Comparison of ENCODE assay signal across 8 mouse cellular contexts in the genomic region with DNA sequence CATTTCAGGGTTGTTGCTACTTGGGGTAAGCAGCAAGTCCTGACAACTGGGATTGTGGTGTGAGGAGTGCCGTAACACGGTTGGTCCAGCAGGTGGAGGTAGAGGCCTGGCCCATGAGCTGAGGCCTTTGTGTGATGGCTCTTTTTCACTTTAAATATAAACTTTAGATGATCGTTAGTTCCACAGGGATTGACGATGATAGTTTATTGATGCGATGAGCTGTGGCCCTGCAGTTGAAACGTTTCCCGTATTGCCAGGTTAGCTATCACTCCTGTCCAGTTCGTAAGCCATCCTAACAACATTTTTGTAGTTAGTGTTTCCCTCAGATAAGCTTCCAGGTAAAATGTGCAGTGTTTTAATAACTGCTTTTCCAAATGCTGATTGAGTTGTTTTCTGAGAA. TPM values are rescaled to one million over a fixed set of nuclear protein-coding genes. Genes with fewer than 3 reads are reported as not detected.
DNase-seq lines count a peak whose midpoint lies in the region; ATAC-seq lines count a peak whose summit lies in the region.

No protein-coding gene starts in this region.

- H3K9me3 ChIP-seq in hindbrain, embryonic 11.5 days (ENCODE audit: control insufficient read depth, low read length) = no peaks in the 10 kb centered on the region
- no peaks in the 10 kb centered on the region for H3K9me3 ChIP-seq in hindbrain, embryonic 13.5 days
- no peaks in the 10 kb centered on the region for H3K9me3 ChIP-seq in heart, embryonic 12.5 days (replicated peaks)

- no peaks in the 10 kb centered on the region for H3K4me1 ChIP-seq in hindbrain, embryonic 11.5 days (replicated peaks; ENCODE audit: control insufficient read depth, insufficient read depth, low read length)
- H3K4me1 ChIP-seq in hindbrain, embryonic 13.5 days (replicated peaks) = no peaks in the 10 kb centered on the region
- peaks cover 35% of the 10 kb centered on the region for H3K4me1 ChIP-seq in heart, embryonic 12.5 days (replicated peaks)

- H3K4me2 ChIP-seq in hindbrain, embryonic 11.5 days (replicated peaks; ENCODE audit: low read depth, low read length) = no peak overlapping the region
- H3K4me2 ChIP-seq in hindbrain, embryonic 13.5 days = no peak overlapping the region
- H3K4me2 ChIP-seq in heart, embryonic 12.5 days = no peak overlapping the region

- WGBS in hindbrain, embryonic 11.5 days = 79% methylated on average over 8 of the region's 8 CpGs
- WGBS in hindbrain, embryonic 13.5 days = 81% methylated on average over 8 of the region's 8 CpGs
- 59% methylated on average over 8 of the region's 8 CpGs for WGBS in heart, embryonic 12.5 days

- H3K36me3 ChIP-seq in hindbrain, embryonic 11.5 days (ENCODE audit: control insufficient read depth, insufficient read depth, low read length) = no peaks in the 10 kb centered on the region
- peaks cover 37% of the 10 kb centered on the region for H3K36me3 ChIP-seq in hindbrain, embryonic 13.5 days
- H3K36me3 ChIP-seq in heart, embryonic 12.5 days = peaks cover 52% of the 10 kb centered on the region

- peak; percentile 49; the same call in 1 of the 2 replicates for ATAC-seq in hindbrain, embryonic 11.5 days (ENCODE audit: low FRiP score)
- no peak for ATAC-seq in hindbrain, embryonic 13.5 days (ENCODE audit: low FRiP score)
- ATAC-seq in heart, embryonic 12.5 days (ENCODE audit: insufficient number of reproducible peaks, low FRiP score) = peak; percentile 56; the same call in 1 of the 2 replicates

- no peak overlapping the region for H3K4me3 ChIP-seq in hindbrain, embryonic 11.5 days (ENCODE audit: low read depth, low read length)
- no peak overlapping the region for H3K4me3 ChIP-seq in hindbrain, embryonic 13.5 days
- H3K4me3 ChIP-seq in heart, embryonic 12.5 days = no peak overlapping the region

- no peaks in the 10 kb centered on the region for H3K27me3 ChIP-seq in hindbrain, embryonic 11.5 days (ENCODE audit: control insufficient read depth, insufficient read depth, low read length)
- no peaks in the 10 kb centered on the region for H3K27me3 ChIP-seq in hindbrain, embryonic 13.5 days
- no peaks in the 10 kb centered on the region for H3K27me3 ChIP-seq in heart, embryonic 12.5 days (replicated peaks)

- DNase-seq in hindbrain, embryonic 11.5 days (ENCODE audit: low spot score) = peak; percentile 74
- DNase-seq in adrenal gland, adult (ENCODE audit: inconsistent age in 2 of 2, low spot score in 1 of 2) = peak; percentile 51 to 84
- peak; percentile 63 for DNase-seq in embryo, embryonic 11 days
- peak; percentile 59 to 71 for DNase-seq in kidney, postnatal 25 days
- peak; percentile 75 for DNase-seq in lung, postnatal 10 days
- peak; percentile 39 to 60 for DNase-seq in spleen, adult 18-20 months

- H3K27ac ChIP-seq in hindbrain, embryonic 11.5 days (ENCODE audit: low read depth, low read length) = no peak overlapping the region
- H3K27ac ChIP-seq in hindbrain, embryonic 13.5 days = no peak overlapping the region
- H3K27ac ChIP-seq in heart, embryonic 12.5 days (ENCODE audit: poor library complexity, severe bottlenecking) = peak overlapping the region; percentile 88

- no peak overlapping the region for H3K9ac ChIP-seq in hindbrain, embryonic 11.5 days (ENCODE audit: low read depth, low read length)
- no peak overlapping the region for H3K9ac ChIP-seq in hindbrain, embryonic 13.5 days
- no peak overlapping the region for H3K9ac ChIP-seq in heart, embryonic 12.5 days

RNA-seq across cellular contexts. Expression of a gene that starts 46.4 kb away (rescaled TPM):
- polyA plus RNA-seq in hindbrain, embryonic 11.5 days (2014; fragmentation: Nextera tagmentation; extraction: Ambion mirVana) = 14.0 and 16.7 TPM in 2 replicates
- polyA plus RNA-seq in hindbrain, embryonic 13.5 days (2015; fragmentation: Nextera tagmentation; extraction: Ambion mirVana) = 5.0 and 5.9 TPM in 2 replicates
- polyA plus RNA-seq in heart, embryonic 12.5 days (2016; fragmentation: Nextera tagmentation; extraction: Ambion mirVana) = 16.1 and 18.5 TPM in 2 replicates
